Mouse (Mus musculus) lung, postnatal 0 days (tissue): Measurements from ENCODE around the gene Hcn2. TPM values are rescaled to one million over a fixed set of nuclear protein-coding genes. Genes with fewer than 3 reads are reported as not detected.

ENCODE experiments used
- ATAC-seq: fragments of 200-750 bp; cut with Nextera tagmentation; 2 replicates; pipeline ENCODE4 v1.8.0; 2017; ENCODE audit warnings: moderate library complexity
- DNase-seq: peaks from one replicate; pipeline ENCODE4 v3.0.0-alpha.2; 2016; ENCODE audit warnings: low spot score
- H3K27ac ChIP-seq: fragments of 300-500 bp; sonication (generic); 2 replicates; pipeline ENCODE4 v1.5.1; 2014; ENCODE audit warnings: antibody characterized with exemption, mild to moderate bottlenecking, low read length, mixed read lengths
- H3K27me3 ChIP-seq: fragments of 300-500 bp; sonication (generic); replicated peaks from 2 replicates; pipeline ENCODE4 v1.6.1; 2014; ENCODE audit warnings: low read length, mixed read lengths; ENCODE audit not compliant: insufficient read depth
- H3K36me3 ChIP-seq: fragments of 300-500 bp; sonication (generic); 2 replicates; pipeline ENCODE4 v1.6.1; 2014; ENCODE audit warnings: low read length, mixed read lengths; ENCODE audit not compliant: insufficient read depth
- H3K4me1 ChIP-seq: fragments of 300-500 bp; sonication (generic); 2 replicates; pipeline ENCODE4 v1.6.1; 2014; ENCODE audit warnings: antibody characterized with exemption, low read depth, low read length, mixed read lengths; ENCODE audit not compliant: insufficient read depth
- H3K4me2 ChIP-seq: fragments of 300-500 bp; sonication (generic); replicated peaks from 2 replicates; pipeline ENCODE4 v1.6.1; 2014; ENCODE audit warnings: low read depth, mild to moderate bottlenecking, low read length, moderate library complexity, mixed read lengths
- H3K4me3 ChIP-seq: fragments of 300-500 bp; sonication (generic); 2 replicates; pipeline ENCODE4 v1.5.1; 2014; ENCODE audit warnings: low read depth, low read length
- H3K9ac ChIP-seq: fragments of 300-500 bp; sonication (generic); replicated peaks from 2 replicates; pipeline ENCODE4 v1.6.1; 2014; ENCODE audit warnings: low read depth, mild to moderate bottlenecking
- H3K9me3 ChIP-seq: fragments of 300-500 bp; sonication (generic); 2 replicates; pipeline ENCODE4 v1.6.1; 2016; ENCODE audit warnings: low read length, mixed read lengths
- CTCF ChIP-seq: IDR thresholded peaks from 2 replicates; pipeline ENCODE4 v1.5.1; 2016; ENCODE audit warnings: antibody characterized with exemption, mild to moderate bottlenecking
- EP300 ChIP-seq: IDR thresholded peaks from 2 replicates; pipeline ENCODE4 v1.6.1; 2016; ENCODE audit warnings: antibody characterized with exemption, mild to moderate bottlenecking, control low read depth
- WGBS: fragments of 180-500 bp; shearing (Covaris S2); extraction: QIAGEN DNeasy Blood & Tissue Kit; methylation state at CpG from one replicate; pipeline ENCODE4 v1.1.7; 2014; 5-methylcytosine and 5-hydroxymethylcytosine counted together
- polyA plus RNA-seq: library from polyadenylated mRNA; unstranded; fragments of >200 nt; fragmentation: Nextera tagmentation; extraction: Ambion mirVana; gene quantifications from 2 replicates; pipeline ENCODE4 v1.2.1, GENCODE M21; 2015

Gene Hcn2
- polyA plus RNA-seq: 0.12 and 0.15 TPM in 2 replicates

- peaks cover 40% of the 10 kb centered on the region for H3K27me3 ChIP-seq
These were observed at the start of gene Hcn2 for GRCm38 (mm10) chr10:79716254-79716987. TSS of gene Hcn2 (plus strand) at chr10:79716634.

GRCm38 (mm10) chr10:79668076-79668475, 48.4 kb upstream of the Hcn2 start:
- no peak for ATAC-seq
- Histone ChIP-seq H3K27ac (no peak overlapping the region), H3K9ac (no peak overlapping the region), H3K4me3 (no peak overlapping the region), H3K4me2 (no peak overlapping the region), H3K4me1 (peaks cover 10% of the 10 kb centered on the region; the same call in 1 of the 2 replicates), H3K36me3 (no peaks in the 10 kb centered on the region), H3K27me3 (no peaks in the 10 kb centered on the region), H3K9me3 (no peaks in the 10 kb centered on the region)
- TF ChIP-seq CTCF (no peak), EP300 (no peak)
- no peak for DNase-seq
- WGBS: 81% methylated on average over 5 of the region's 5 CpGs

More at GRCm38 (mm10) chr10:79716254-79716987, at the start of gene Hcn2:
- H3K4me3 ChIP-seq: peak within 1 kb of the TSS; percentile 52
- TF ChIP-seq EP300 (no peak), CTCF (no peak)
- WGBS: 5% methylated on average over 27 of the region's 91 CpGs
- ATAC-seq (no peak), DNase-seq (no peak)
- H3K9ac ChIP-seq: no peak within 1 kb of the TSS
- H3K36me3 ChIP-seq: peaks cover 4% of the 10 kb centered on the region; the same call in 1 of the 2 replicates
- H3K4me1 ChIP-seq: peaks cover 5% of the 10 kb centered on the region; the same call in 1 of the 2 replicates
- H3K9me3 ChIP-seq: no peaks in the 10 kb centered on the region
- H3K4me2 ChIP-seq: peak within 1 kb of the TSS; percentile 82
- no peak within 1 kb of the TSS for H3K27ac ChIP-seq

GRCm38 (mm10) chr10:79668771-79669575, 47.5 kb upstream of the Hcn2 start, which contains the start of gene Tpgs1:
TSS of gene Tpgs1 (plus strand) at chr10:79669369.
- DNase-seq: peak; percentile 96
- H3K9me3 ChIP-seq: no peaks in the 10 kb centered on the region
- peak within 1 kb of the TSS; percentile 88 for H3K4me3 ChIP-seq
- under 1% methylated on average over 44 of the region's 45 CpGs for WGBS
- H3K9ac ChIP-seq: peak within 1 kb of the TSS; percentile 45
- TF ChIP-seq CTCF: peak; percentile 91
- peak; percentile 63 for TF ChIP-seq EP300
- peak within 1 kb of the TSS; percentile 88 for H3K27ac ChIP-seq
- H3K4me1 ChIP-seq: peaks cover 10% of the 10 kb centered on the region; the same call in 1 of the 2 replicates
- H3K27me3 ChIP-seq: no peaks in the 10 kb centered on the region
- no peaks in the 10 kb centered on the region for H3K36me3 ChIP-seq
- peak; percentile 91 for ATAC-seq
- H3K4me2 ChIP-seq: peak within 1 kb of the TSS; percentile 69

GRCm38 (mm10) chr10:79669576-79670057, 46.8 kb upstream of the Hcn2 start:
- peaks cover 10% of the 10 kb centered on the region; the same call in 1 of the 2 replicates for H3K4me1 ChIP-seq
- under 1% methylated on average over 47 of the region's 47 CpGs for WGBS
- H3K4me3 ChIP-seq: peak overlapping the region; percentile 88
- H3K9ac ChIP-seq: peak overlapping the region; percentile 45
- no peaks in the 10 kb centered on the region for H3K36me3 ChIP-seq
- H3K4me2 ChIP-seq: peak overlapping the region; percentile 69
- peak; percentile 65 for DNase-seq
- TF ChIP-seq CTCF: no peak
- TF ChIP-seq EP300: no peak
- H3K27ac ChIP-seq: peak overlapping the region; percentile 88
- H3K27me3 ChIP-seq: no peaks in the 10 kb centered on the region
- ATAC-seq: peak; percentile 47
- no peaks in the 10 kb centered on the region for H3K9me3 ChIP-seq

- peak overlapping the region; percentile 69 for H3K4me2 ChIP-seq
- H3K9ac ChIP-seq: peak overlapping the region; percentile 45; the same call in 1 of the 2 replicates
- H3K27me3 ChIP-seq: no peaks in the 10 kb centered on the region
- peaks cover 10% of the 10 kb centered on the region; the same call in 1 of the 2 replicates for H3K4me1 ChIP-seq
- ATAC-seq (no peak), DNase-seq (no peak)
- H3K4me3 ChIP-seq: peak overlapping the region; percentile 88
- no peak for TF ChIP-seq CTCF
- TF ChIP-seq EP300: no peak
- H3K9me3 ChIP-seq: no peaks in the 10 kb centered on the region
- WGBS: 29% methylated on average over 15 of the region's 15 CpGs
- H3K36me3 ChIP-seq: no peaks in the 10 kb centered on the region
- peak overlapping the region; percentile 88; the same call in 1 of the 2 replicates for H3K27ac ChIP-seq
These were observed 46.2 kb upstream of the Hcn2 start for GRCm38 (mm10) chr10:79670071-79670888.
